Mouse (Mus musculus): Measurements from ENCODE around the gene Foxd2. TPM values are rescaled to one million over a fixed set of nuclear protein-coding genes. Genes with fewer than 3 reads are reported as not detected.

The Foxd2 gene
- 5.0 and 8.3 TPM in 2 replicates for polyA plus RNA-seq (2014; fragmentation: Nextera tagmentation; extraction: Ambion mirVana)

DNA sequence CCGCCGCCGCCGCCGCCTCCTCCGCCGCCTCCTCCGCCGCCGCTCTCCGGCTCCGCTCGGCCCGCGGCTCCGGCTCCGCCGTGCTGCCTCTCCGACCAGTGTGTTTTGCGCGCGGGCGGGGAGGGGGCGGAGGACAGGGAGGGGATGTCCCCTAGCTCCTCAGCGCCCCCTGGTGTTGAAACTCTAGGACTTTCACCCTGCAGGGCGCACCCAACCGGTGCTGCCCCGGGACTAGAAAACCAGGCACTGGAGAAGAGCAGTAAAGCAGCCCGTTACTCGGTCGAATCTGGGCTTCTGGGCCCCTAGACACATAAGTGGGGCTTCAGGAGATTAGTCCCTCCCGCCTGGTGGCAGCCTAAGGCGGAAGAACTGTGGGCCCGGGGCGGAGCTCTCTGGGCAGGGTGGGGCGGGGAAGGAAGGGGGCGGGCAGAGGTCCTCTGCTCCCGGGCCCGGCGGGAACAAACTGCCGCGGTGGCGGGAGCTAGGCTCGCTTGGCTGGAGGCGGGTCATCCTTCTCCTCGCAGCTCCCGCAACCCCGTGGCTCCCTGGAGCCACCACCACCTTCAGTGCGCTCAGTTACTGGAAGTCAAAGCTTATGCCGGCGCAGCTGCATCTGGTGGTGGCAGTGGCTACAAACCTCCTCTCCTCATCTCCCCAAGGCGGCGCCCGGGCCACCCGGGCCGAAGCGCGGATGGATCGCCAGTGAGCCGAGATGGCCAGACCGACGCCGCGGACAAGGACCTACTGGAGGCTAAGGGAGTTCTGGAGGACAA is at the start of gene Foxd2:
Foxd2 (minus strand) TSS at position 45 of the 773 bp plus-strand sequence.
- no peaks in the 10 kb centered on the region for H3K36me3 ChIP-seq (ENCODE audit: control insufficient read depth, insufficient read depth, low read length)
- peak within 1 kb of the TSS; percentile 94 for H3K27ac ChIP-seq (ENCODE audit: low read depth, low read length)
- WGBS, result under 1% methylated on average over 64 of the region's 64 CpGs
- H3K27me3 ChIP-seq (ENCODE audit: control insufficient read depth, insufficient read depth, low read length), result peaks cover 68% of the 10 kb centered on the region
- peak; percentile 90 for ATAC-seq (ENCODE audit: low FRiP score, low TSS enrichment)
- H3K4me1 ChIP-seq (ENCODE audit: control insufficient read depth, insufficient read depth, low read length), result no peaks in the 10 kb centered on the region; the same call in 1 of the 2 replicates
- peak within 1 kb of the TSS; percentile 88 for H3K9ac ChIP-seq (ENCODE audit: low read depth, low read length)
- H3K9me3 ChIP-seq (ENCODE audit: control insufficient read depth, low read length), result no peaks in the 10 kb centered on the region
- peak within 1 kb of the TSS; percentile 78 for H3K4me2 ChIP-seq (replicated peaks; ENCODE audit: low read depth, low read length)
- peak within 1 kb of the TSS; percentile 64 for H3K4me3 ChIP-seq (ENCODE audit: low read length)

- no peak for ATAC-seq (ENCODE audit: low FRiP score, low TSS enrichment)
- peaks cover 16% of the 10 kb centered on the region for H3K36me3 ChIP-seq (ENCODE audit: control insufficient read depth, insufficient read depth, low read length)
- H3K27me3 ChIP-seq (ENCODE audit: control insufficient read depth, insufficient read depth, low read length), result no peaks in the 10 kb centered on the region
- no peak overlapping the region for H3K4me2 ChIP-seq (replicated peaks; ENCODE audit: low read depth, low read length)
- H3K27ac ChIP-seq (ENCODE audit: low read depth, low read length), result no peak overlapping the region
- no peak overlapping the region for H3K9ac ChIP-seq (ENCODE audit: low read depth, low read length)
- H3K9me3 ChIP-seq (ENCODE audit: control insufficient read depth, low read length), result no peaks in the 10 kb centered on the region
- H3K4me1 ChIP-seq (ENCODE audit: control insufficient read depth, insufficient read depth, low read length), result no peaks in the 10 kb centered on the region
- H3K4me3 ChIP-seq (ENCODE audit: low read length), result no peak overlapping the region
- 85% methylated on average over 2 of the region's 2 CpGs for WGBS
Measured at GRCm38 (mm10) chr4:114958231-114958630, 49.6 kb upstream of the Foxd2 start.

DNA sequence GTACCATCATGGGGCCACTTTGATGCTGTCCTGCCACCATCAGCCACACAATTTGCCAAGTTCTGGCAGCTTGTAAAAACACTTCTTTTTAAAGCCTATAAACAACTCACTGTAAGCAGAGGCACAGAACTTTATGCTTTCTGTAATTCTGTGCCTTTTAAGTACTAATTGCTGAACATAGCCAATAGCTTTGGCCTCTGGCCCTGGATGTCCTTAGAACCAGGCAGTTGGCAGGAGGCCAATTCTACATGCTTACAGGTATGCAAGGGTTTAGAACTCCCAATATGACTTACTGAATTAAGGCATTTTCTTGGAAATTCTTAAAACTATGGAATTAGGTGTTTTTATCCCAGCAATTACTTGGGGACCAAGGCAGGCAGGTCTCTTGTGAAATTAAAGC is 48.7 kb upstream of the Foxd2 start:
- H3K4me2 ChIP-seq (replicated peaks; ENCODE audit: low read depth, low read length), result no peak overlapping the region
- H3K9me3 ChIP-seq (ENCODE audit: control insufficient read depth, low read length), result no peaks in the 10 kb centered on the region
- H3K36me3 ChIP-seq (ENCODE audit: control insufficient read depth, insufficient read depth, low read length), result peaks cover 8% of the 10 kb centered on the region
- no peak for ATAC-seq (ENCODE audit: low FRiP score, low TSS enrichment)
- no peaks in the 10 kb centered on the region for H3K27me3 ChIP-seq (ENCODE audit: control insufficient read depth, insufficient read depth, low read length)
- no peaks in the 10 kb centered on the region for H3K4me1 ChIP-seq (ENCODE audit: control insufficient read depth, insufficient read depth, low read length)
- H3K27ac ChIP-seq (ENCODE audit: low read depth, low read length), result no peak overlapping the region
- H3K4me3 ChIP-seq (ENCODE audit: low read length), result no peak overlapping the region
- no peak overlapping the region for H3K9ac ChIP-seq (ENCODE audit: low read depth, low read length)

- Histone ChIP-seq H3K9me3 (ENCODE audit: control insufficient read depth, low read length) (no peaks in the 10 kb centered on the region), H3K4me1 (ENCODE audit: control insufficient read depth, insufficient read depth, low read length) (no peaks in the 10 kb centered on the region), H3K9ac (ENCODE audit: low read depth, low read length) (no peak overlapping the region), H3K36me3 (ENCODE audit: control insufficient read depth, insufficient read depth, low read length) (no peaks in the 10 kb centered on the region; the same call in 1 of the 2 replicates), H3K27me3 (ENCODE audit: control insufficient read depth, insufficient read depth, low read length) (no peaks in the 10 kb centered on the region), H3K27ac (ENCODE audit: low read depth, low read length) (no peak overlapping the region), H3K4me3 (ENCODE audit: low read length) (no peak overlapping the region), H3K4me2 (replicated peaks; ENCODE audit: low read depth, low read length) (no peak overlapping the region)
- peak; percentile 55 for ATAC-seq (ENCODE audit: low FRiP score, low TSS enrichment)
- WGBS, result 84% methylated on average over 3 of the region's 3 CpGs
Measured at GRCm38 (mm10) chr4:114953172-114953571, 44.5 kb upstream of the Foxd2 start.

DNA sequence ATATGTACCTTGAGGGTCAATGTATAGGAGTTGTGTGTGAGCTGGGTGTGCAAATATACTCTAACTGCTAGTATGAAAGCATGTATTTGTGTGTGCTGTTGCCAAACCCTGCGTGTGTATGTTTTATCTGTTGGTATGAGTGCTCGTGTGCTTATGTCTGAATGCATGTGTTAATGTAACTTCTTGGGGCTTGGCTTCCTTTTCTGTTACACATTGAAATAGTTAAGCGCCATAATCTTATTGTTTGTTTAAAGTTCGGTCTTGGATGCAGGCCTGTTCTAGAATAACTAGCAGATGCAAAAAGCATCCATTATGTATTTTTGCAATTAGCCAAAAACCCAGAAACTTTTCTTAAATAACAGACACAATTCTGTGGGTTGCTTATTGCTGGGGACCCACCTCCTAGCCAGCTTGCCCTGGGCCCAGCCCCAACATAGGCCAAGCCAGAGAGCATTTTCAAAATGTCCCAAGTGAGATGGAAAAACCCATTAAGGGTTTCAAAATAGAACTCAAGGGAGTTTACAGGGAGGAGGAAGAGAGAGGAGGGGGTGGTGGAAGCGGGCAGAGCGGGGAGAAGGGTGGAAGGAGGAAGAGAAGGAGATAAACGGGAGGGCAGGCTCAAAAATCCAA is 39.3 kb upstream of the Foxd2 start:
- H3K4me1 ChIP-seq (ENCODE audit: control insufficient read depth, insufficient read depth, low read length), result no peaks in the 10 kb centered on the region
- no peak for ATAC-seq (ENCODE audit: low FRiP score, low TSS enrichment)
- H3K36me3 ChIP-seq (ENCODE audit: control insufficient read depth, insufficient read depth, low read length), result no peaks in the 10 kb centered on the region
- no peak overlapping the region for H3K4me3 ChIP-seq (ENCODE audit: low read length)
- H3K27me3 ChIP-seq (ENCODE audit: control insufficient read depth, insufficient read depth, low read length), result peaks cover 8% of the 10 kb centered on the region; the same call in 1 of the 2 replicates
- no peaks in the 10 kb centered on the region for H3K9me3 ChIP-seq (ENCODE audit: control insufficient read depth, low read length)
- 56% methylated on average over 7 of the region's 7 CpGs for WGBS
- H3K9ac ChIP-seq (ENCODE audit: low read depth, low read length), result no peak overlapping the region
- no peak overlapping the region for H3K4me2 ChIP-seq (replicated peaks; ENCODE audit: low read depth, low read length)
- H3K27ac ChIP-seq (ENCODE audit: low read depth, low read length), result no peak overlapping the region

GRCm38 (mm10) chr4:114947395-114947794 is 38.7 kb upstream of the Foxd2 start:
- H3K4me2 ChIP-seq (replicated peaks; ENCODE audit: low read depth, low read length), result no peak overlapping the region
- H3K4me1 ChIP-seq (ENCODE audit: control insufficient read depth, insufficient read depth, low read length), result peaks cover 1% of the 10 kb centered on the region; the same call in 1 of the 2 replicates
- no peak overlapping the region for H3K9ac ChIP-seq (ENCODE audit: low read depth, low read length)
- H3K27me3 ChIP-seq (ENCODE audit: control insufficient read depth, insufficient read depth, low read length), result peaks cover 8% of the 10 kb centered on the region; the same call in 1 of the 2 replicates
- H3K36me3 ChIP-seq (ENCODE audit: control insufficient read depth, insufficient read depth, low read length), result no peaks in the 10 kb centered on the region
- H3K4me3 ChIP-seq (ENCODE audit: low read length), result no peak overlapping the region
- peak; percentile 77 for ATAC-seq (ENCODE audit: low FRiP score, low TSS enrichment)
- 27% methylated on average over 6 of the region's 6 CpGs for WGBS
- H3K27ac ChIP-seq (ENCODE audit: low read depth, low read length), result no peak overlapping the region
- H3K9me3 ChIP-seq (ENCODE audit: control insufficient read depth, low read length), result no peaks in the 10 kb centered on the region

DNA sequence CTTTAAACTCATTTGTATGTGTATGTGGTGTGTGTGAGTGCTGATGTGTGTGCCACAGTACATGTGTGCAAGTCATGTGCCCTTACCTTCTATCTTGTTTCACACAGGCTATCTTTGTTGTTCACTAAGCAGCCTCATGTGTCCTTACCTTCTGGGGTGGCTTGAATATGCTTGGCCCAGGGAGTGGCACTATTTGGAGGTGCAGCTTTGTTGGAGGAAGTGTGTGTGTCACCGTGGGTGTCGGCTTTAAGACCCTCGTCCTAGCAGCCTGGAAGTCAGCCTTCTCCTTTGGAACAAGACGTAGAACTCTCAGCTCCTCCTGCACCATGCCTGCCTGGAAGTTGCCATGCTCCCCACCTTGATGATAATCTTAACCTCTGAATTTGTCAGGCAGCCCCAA is 37.7 kb upstream of the Foxd2 start:
- H3K27me3 ChIP-seq (ENCODE audit: control insufficient read depth, insufficient read depth, low read length), result peaks cover 8% of the 10 kb centered on the region; the same call in 1 of the 2 replicates
- H3K4me1 ChIP-seq (ENCODE audit: control insufficient read depth, insufficient read depth, low read length), result peaks cover 6% of the 10 kb centered on the region; the same call in 1 of the 2 replicates
- ATAC-seq (ENCODE audit: low FRiP score, low TSS enrichment), result no peak
- no peak overlapping the region for H3K9ac ChIP-seq (ENCODE audit: low read depth, low read length)
- no peak overlapping the region for H3K4me3 ChIP-seq (ENCODE audit: low read length)
- no peaks in the 10 kb centered on the region for H3K9me3 ChIP-seq (ENCODE audit: control insufficient read depth, low read length)
- no peak overlapping the region for H3K4me2 ChIP-seq (replicated peaks; ENCODE audit: low read depth, low read length)
- 82% methylated on average over 4 of the region's 4 CpGs for WGBS
- no peak overlapping the region for H3K27ac ChIP-seq (ENCODE audit: low read depth, low read length)
- H3K36me3 ChIP-seq (ENCODE audit: control insufficient read depth, insufficient read depth, low read length), result no peaks in the 10 kb centered on the region

GRCm38 (mm10) chr4:114945021-114945420 is 36.3 kb upstream of the Foxd2 start:
- H3K36me3 ChIP-seq (ENCODE audit: control insufficient read depth, insufficient read depth, low read length), result no peaks in the 10 kb centered on the region
- H3K9me3 ChIP-seq (ENCODE audit: control insufficient read depth, low read length), result no peaks in the 10 kb centered on the region
- no peak overlapping the region for H3K4me3 ChIP-seq (ENCODE audit: low read length)
- no peak for ATAC-seq (ENCODE audit: low FRiP score, low TSS enrichment)
- H3K4me2 ChIP-seq (replicated peaks; ENCODE audit: low read depth, low read length), result no peak overlapping the region
- WGBS, result 35% methylated on average over 5 of the region's 5 CpGs
- peaks cover 6% of the 10 kb centered on the region; the same call in 1 of the 2 replicates for H3K4me1 ChIP-seq (ENCODE audit: control insufficient read depth, insufficient read depth, low read length)
- H3K27ac ChIP-seq (ENCODE audit: low read depth, low read length), result no peak overlapping the region
- peaks cover 8% of the 10 kb centered on the region; the same call in 1 of the 2 replicates for H3K27me3 ChIP-seq (ENCODE audit: control insufficient read depth, insufficient read depth, low read length)
- H3K9ac ChIP-seq (ENCODE audit: low read depth, low read length), result no peak overlapping the region

- H3K4me2 ChIP-seq (replicated peaks; ENCODE audit: low read depth, low read length), result no peak overlapping the region
- H3K9ac ChIP-seq (ENCODE audit: low read depth, low read length), result no peak overlapping the region
- ATAC-seq (ENCODE audit: low FRiP score, low TSS enrichment), result no peak
- peaks cover 8% of the 10 kb centered on the region; the same call in 1 of the 2 replicates for H3K27me3 ChIP-seq (ENCODE audit: control insufficient read depth, insufficient read depth, low read length)
- H3K4me1 ChIP-seq (ENCODE audit: control insufficient read depth, insufficient read depth, low read length), result peaks cover 6% of the 10 kb centered on the region; the same call in 1 of the 2 replicates
- WGBS, result 27% methylated on average over 8 of the region's 8 CpGs
- no peaks in the 10 kb centered on the region for H3K36me3 ChIP-seq (ENCODE audit: control insufficient read depth, insufficient read depth, low read length)
- H3K27ac ChIP-seq (ENCODE audit: low read depth, low read length), result no peak overlapping the region
- H3K9me3 ChIP-seq (ENCODE audit: control insufficient read depth, low read length), result no peaks in the 10 kb centered on the region
- no peak overlapping the region for H3K4me3 ChIP-seq (ENCODE audit: low read length)
Measured at GRCm38 (mm10) chr4:114942583-114942982, 33.9 kb upstream of the Foxd2 start.
